Mouse (Mus musculus) monocyte, adult 5-6 weeks (primary cell): ENCODE data around the gene Daxx. TPM values are rescaled to one million over a fixed set of nuclear protein-coding genes. Genes with fewer than 3 reads are reported as not detected.
A peak's percentile ranks its signal among the peaks of the same experiment; 100 is the strongest.

Source experiments
- ATAC-seq: fragments of 153-309, 156-312 bp; replicated peaks from 2 replicates; pipeline ENCODE4 v1.8.0; 2017; ENCODE audit warnings: mild to moderate bottlenecking; ENCODE audit not compliant: low TSS enrichment, insufficient number of reproducible peaks, severe bottlenecking, poor library complexity, low FRiP score
- total RNA-seq: library from RNA; stranded (forward); fragments of 200-1000, 200-491, 200-594 nt; gene quantifications from 3 replicates; pipeline ENCODE4 v1.2.3, GENCODE M21; 2017

Daxx gene
- total RNA-seq, 1 experiment from 2014 or later, result 72.8 TPM

DNA sequence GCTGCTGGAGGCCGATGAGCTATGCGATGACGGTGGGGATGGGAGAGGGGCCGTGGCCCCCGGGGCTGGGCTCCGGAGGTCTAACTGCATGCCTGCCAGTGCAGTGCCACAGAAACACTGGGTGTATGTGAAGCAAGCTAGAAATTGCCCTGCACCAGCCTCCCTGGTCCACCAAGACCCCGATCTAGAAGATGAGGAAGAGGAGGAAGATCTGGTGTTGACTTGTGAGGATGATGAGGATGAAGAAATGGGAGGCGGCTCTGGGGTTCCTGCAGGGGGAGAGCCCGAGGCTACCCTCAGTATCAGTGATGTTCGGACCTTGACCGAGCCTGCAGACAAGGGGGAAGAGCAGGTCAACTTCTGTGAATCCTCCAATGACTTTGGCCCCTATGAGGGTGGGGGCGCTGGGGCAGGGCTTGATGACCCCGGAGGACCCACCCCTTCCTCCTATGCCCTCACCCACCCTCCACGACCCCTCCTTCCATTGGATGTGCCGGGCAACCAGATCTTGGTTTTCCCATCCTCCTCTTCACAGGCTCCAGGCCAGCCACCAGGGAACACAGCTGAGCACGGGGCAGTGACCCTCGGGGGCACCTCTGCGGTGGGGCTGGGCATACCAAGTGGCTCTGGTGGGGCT is 8.6 kb downstream of the Daxx start:
- no peak for ATAC-seq

GRCm38 (mm10) chr17:33918293-33919203 is 9.3 kb downstream of the Daxx start:
- no peak for ATAC-seq

DNA sequence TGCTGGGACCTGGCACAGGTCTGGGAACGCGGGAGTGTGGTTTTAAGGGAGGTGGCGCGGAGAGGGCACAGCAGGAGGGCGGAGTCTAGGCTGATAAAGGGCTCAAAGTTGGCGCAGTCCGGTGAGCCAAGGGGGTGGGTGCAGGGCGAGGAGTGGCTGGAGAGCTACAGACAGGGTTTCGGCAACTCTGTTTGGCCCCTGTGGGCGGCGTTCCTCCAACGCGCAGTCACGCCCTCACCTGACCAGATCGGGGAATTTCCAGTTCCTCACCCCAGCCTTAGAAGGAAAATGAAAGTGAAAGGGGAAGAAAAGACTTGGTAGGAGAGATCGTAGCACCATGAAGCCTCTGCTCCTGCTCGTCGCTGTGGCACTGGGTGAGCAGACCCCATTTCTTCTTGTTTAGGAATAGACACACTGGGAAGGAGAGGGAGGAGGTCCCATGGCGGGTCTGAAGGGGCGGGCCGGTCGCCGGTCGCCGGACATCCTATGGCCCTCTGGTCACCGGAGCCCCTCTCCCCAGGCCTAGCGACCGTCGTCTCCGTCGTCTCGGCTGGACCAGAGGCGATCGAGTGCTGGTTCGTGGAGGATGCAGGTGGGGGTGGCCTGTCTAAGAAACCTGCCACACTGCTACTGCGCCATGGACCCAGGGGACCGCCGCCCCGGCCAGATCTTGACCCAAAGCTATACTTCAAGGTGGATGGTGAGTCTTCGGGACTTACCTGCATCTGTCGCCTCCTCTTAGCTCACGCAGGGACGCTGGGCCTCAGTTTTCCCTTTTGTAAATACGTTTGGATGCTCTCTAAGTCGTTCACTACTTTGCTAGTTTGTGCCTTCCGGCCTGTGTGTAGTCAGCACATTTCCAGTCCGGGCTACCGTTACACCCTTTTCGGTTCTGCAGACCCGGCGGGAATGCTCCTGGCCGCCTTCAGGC is 10.4 kb downstream of the Daxx start:
- ATAC-seq, result peak; percentile 57

DNA sequence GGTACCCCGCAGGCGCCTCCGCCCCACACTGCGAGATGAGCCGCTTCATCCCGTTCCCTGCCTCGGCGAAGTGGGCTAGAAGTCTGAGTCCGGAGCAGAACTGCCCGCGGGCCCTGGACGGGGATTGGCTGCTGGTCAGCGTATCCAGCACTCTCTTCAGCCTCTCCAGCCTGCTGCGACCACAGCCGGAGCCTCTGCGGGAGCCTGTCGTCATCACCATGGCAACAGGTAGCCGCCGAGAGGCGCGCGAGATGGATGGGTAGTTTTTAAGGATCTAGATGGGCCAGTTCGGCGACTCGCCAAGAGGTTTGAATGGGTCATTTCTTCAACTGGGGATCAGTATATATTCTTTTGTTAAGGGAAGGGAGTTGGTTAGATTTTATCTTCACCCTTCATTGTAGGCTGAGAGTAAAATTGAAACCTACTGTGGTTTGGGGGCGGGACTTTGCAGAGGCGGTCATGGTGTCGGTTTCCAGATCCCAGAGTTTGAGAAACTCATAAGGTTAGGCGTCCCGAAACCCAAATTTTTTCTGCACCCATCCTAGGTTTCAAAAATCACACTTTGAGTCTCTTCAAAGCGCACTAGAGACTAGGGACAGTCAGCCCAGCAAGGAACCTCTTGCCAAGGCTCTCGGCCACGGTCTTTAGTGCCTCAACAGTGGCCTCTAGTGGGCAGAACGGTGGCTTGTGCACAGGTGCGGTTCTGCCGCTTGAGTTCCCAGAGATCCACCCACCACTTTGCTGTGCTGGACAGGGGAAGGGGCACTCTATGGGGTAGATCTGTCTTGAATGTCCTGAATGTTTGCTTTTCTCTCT is 11.3 kb downstream of the Daxx start:
- ATAC-seq, result peak; percentile 40

- ATAC-seq, result no peak
Observed at GRCm38 (mm10) chr17:33921361-33921760, 12.1 kb downstream of the Daxx start.

- ATAC-seq, result no peak
Observed at GRCm38 (mm10) chr17:33924577-33925283, 15.5 kb downstream of the Daxx start.

DNA sequence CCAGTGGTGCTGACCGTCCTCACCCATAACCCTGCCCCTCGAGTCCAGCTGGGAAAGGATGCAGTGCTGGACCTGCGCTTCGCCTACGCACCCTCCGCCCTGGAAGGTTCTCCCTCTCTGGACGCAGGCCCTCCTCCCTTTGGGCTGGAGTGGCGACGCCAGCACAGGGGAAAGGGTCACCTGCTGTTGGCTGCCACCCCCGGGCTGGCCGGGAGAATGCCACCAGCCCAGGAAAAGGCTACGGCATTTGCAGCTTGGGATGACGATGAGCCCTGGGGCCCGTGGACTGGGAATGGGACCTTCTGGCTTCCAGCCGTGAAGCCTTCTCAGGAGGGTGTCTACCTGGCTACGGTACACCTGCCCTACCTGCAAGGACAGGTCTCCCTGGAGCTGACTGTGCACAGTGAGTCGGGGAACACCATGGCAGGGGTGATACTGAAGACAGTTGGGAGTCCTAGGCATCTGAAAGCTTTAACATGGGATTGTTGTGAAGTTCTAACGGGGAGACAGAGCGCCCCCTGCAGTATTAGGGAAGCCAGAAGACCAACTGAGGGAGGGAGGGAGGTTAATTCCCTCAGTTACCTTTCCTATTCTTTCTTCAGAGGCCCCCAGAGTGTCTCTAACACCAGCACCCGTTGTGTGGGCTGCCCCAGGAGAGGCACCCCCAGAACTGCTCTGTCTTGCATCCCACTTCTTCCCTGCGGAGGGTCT is 16.3 kb downstream of the Daxx start:
- ATAC-seq, result no peak

DNA sequence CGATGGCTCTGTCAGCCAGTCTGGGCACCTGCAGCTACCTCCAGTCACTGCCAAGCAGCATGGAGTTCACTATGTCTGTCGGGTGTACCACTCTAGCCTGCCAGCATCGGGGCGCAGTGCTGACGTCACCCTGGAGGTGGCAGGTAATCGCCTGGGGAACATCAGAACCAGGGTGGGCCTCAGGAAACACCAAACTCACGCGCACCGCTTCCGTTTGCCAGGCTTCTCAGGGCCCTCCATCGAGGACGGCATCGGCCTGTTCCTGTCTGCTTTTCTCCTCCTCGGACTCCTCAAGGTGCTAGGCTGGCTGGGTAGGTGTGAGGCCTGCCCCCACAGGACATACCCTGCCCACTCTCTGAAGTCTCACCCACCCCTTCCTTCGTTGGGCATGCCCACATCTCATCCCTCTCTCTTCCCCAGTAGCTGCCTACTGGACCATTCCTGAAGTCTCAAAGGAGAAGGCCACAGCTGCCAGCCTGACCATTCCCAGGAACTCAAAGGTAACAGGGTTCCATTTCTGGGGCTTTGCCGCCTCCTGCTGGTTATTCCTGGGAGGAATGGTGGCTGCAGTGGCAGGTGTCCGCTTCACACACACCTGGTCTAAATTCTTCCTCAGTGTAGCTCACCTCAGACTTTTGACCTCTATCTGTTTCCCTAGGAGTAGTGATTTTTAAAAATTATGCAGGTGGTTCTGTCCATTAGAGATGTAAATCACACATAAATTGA is 17.2 kb downstream of the Daxx start:
- no peak for ATAC-seq

DNA sequence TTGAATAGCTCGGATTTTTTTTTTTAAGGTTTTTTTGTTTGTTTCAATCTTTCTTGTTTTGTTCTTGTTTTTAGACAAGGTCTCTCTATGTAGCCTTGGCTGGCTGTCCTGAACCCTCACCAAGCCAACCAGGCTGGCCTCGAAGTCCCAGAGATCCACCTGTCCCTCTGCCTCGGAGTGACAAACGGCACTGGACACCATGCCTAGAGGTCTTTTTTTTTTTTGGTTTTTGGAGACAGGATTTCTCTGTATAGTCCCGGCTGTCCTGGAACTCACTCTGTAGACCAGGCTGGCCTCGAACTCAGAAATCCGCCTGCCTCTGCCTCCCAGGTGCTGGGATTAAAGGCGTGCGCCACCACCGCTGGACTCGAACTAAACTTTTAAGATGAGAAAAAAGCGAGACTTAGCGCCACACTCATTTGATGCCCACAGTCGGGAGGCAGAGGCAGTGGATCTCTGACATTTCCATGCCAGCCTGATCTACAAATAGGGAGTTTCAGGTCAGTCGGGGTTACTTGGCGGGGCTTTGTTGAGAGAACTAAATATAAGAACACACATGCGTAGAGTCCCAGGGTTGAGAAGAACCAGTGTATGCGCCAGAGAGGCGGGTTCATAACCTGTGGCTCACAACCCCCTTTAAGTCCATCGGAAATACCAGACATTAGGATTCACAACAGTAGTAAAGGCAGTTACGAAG is 19.2 kb downstream of the Daxx start:
- ATAC-seq, result no peak

GRCm38 (mm10) chr17:33929371-33930279 is 20.4 kb downstream of the Daxx start, which contains the start of gene Rgl2:
TSS of gene Rgl2 (plus strand) at chr17:33929543.
- ATAC-seq, result peak; percentile 49

GRCm38 (mm10) chr17:33930280-33931158 is 21.3 kb downstream of the Daxx start:
- peak; percentile 19; the same call in 1 of the 2 replicates for ATAC-seq

DNA sequence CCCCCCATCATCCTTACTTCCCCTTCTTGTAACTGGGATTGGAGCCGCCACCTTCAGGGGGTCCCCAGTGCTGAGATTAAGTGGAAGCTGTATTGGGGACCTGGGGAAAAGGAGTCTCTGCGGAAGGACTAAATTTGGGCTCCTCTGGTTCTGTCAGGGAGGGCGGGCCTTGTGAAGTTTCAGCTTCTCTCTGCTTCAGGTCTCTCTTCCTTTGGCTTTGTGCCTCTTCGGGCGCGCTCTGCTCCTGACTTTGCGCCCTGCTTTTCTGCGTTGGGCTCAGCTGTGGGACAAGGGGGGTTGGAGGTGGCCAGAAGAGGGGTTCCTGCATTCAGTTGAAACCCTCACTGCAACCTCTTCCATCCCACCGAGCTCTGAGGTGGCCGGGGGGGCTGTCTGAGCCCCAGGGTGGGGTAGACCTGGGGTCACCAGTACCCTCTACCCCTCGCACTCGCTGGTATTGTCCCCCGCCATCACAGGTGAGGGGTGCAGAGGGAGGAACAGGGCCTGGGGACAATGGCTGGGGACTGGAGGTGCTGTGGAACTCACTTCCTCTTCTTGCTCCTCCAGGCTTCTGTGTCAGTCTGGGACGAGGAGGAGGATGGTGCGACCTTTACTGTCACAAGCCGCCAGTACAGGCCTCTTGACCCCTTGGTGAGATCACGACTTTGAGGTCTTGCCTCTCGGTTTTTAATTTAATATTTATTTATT is 22.1 kb downstream of the Daxx start:
- ATAC-seq, result no peak

DNA sequence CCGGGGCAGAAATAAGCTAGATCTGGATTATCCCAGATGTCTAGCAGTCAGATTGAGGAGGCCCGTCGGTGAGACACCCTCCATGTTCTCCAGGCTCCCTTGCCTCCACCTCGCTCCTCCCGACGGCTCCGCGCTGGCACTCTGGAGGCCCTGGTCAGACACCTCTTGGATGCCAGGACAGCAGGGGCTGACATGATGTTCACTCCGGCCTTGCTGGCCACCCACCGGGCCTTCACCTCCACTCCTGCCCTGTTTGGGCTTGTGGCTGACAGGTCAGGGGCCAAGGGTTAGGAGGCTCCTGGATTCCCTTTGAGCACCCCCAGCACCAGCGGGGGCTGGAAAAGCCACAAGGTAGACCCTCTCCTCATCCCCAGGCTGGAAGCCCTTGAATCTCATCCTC is 22.7 kb downstream of the Daxx start:
- no peak for ATAC-seq
